8 mouse cellular contexts compared by ENCODE assay signal in genomic region chr3:95928658-95929503, GRCm38 (mm10). TPM values are rescaled to one million over a fixed set of nuclear protein-coding genes. Genes with fewer than 3 reads are reported as not detected.
DNase-seq lines count a peak whose midpoint lies in the region; ATAC-seq and TF ChIP-seq lines count a peak whose summit lies in the region.

Gene Anp32e, plus strand, starts transcription at chr3:95929246.

- H3K9ac ChIP-seq in MEL (ENCODE audit: control insufficient read depth, low read depth, low read length, poor library complexity, severe bottlenecking): peak within 1 kb of the TSS; percentile 89
- peak within 1 kb of the TSS; percentile 67 for H3K9ac ChIP-seq in forebrain, postnatal 0 days
- H3K9ac ChIP-seq in lung, embryonic 16.5 days (ENCODE audit: low read length): peak within 1 kb of the TSS; percentile 97

- peak; percentile 100 for DNase-seq in MEL (ENCODE audit: low read depth, low spot score)
- DNase-seq in cerebellum, adult 2 months: peak; percentile 97 to 98
- peak; percentile 99 for DNase-seq in forebrain, postnatal 0 days
- DNase-seq in heart, postnatal 4 days: peak; percentile 98
- peak; percentile 95 for DNase-seq in layer of hippocampus, adult 9-10 months (ENCODE audit: low spot score)
- peak; percentile 94 for DNase-seq in ovary, postnatal 10 days (ENCODE audit: low spot score)
- peak; percentile 97 to 98 for DNase-seq in thymus, postnatal 10 days (ENCODE audit: low spot score in 2 of 2)

- ATAC-seq in forebrain, postnatal 0 days: peak; percentile 100
- peak; percentile 100 for ATAC-seq in lung, embryonic 16.5 days (ENCODE audit: low read depth)

- no peak for TF ChIP-seq RAD21 in MEL (IDR thresholded peaks at IDR 0.05; ENCODE audit: low read depth, low read length)

- H3K27ac ChIP-seq in MEL (ENCODE audit: control insufficient read depth, low read depth, low read length): peak within 1 kb of the TSS; percentile 90
- H3K27ac ChIP-seq in cerebellum, adult 2 months (ENCODE audit: insufficient read depth, low read length): peak within 1 kb of the TSS; percentile 38; the same call in 1 of the 2 replicates
- H3K27ac ChIP-seq in forebrain, postnatal 0 days (ENCODE audit: low read depth, low read length): peak within 1 kb of the TSS; percentile 86
- H3K27ac ChIP-seq in lung, embryonic 16.5 days (ENCODE audit: low read length): peak within 1 kb of the TSS; percentile 95

- no peaks in the 10 kb centered on the region for H3K27me3 ChIP-seq in MEL (ENCODE audit: control insufficient read depth in 1 of 2, insufficient read depth in 2 of 2, low read length in 2 of 2)
- H3K27me3 ChIP-seq in cerebellum, adult 2 months (ENCODE audit: control insufficient read depth, insufficient read depth, low read length): no peaks in the 10 kb centered on the region
- no peaks in the 10 kb centered on the region for H3K27me3 ChIP-seq in forebrain, postnatal 0 days (ENCODE audit: insufficient read depth, low read length)
- no peaks in the 10 kb centered on the region for H3K27me3 ChIP-seq in lung, embryonic 16.5 days (ENCODE audit: control insufficient read depth, insufficient read depth, low read depth, low read length)

- peak within 1 kb of the TSS; percentile 67 to 88 for H3K4me3 ChIP-seq in MEL (ENCODE audit: control insufficient read depth in 1 of 2, insufficient read depth in 1 of 2, low read depth in 2 of 2, low read length in 2 of 2)
- H3K4me3 ChIP-seq in cerebellum, adult 2 months (replicated peaks; ENCODE audit: insufficient read depth, low read depth, low read length): peak within 1 kb of the TSS; percentile 91
- H3K4me3 ChIP-seq in forebrain, postnatal 0 days (ENCODE audit: low read depth, low read length): peak within 1 kb of the TSS; percentile 74
- H3K4me3 ChIP-seq in lung, embryonic 16.5 days (ENCODE audit: low read length): peak within 1 kb of the TSS; percentile 94

- H3K4me2 ChIP-seq in forebrain, postnatal 0 days (ENCODE audit: low read depth): peak within 1 kb of the TSS; percentile 76
- peak within 1 kb of the TSS; percentile 79 for H3K4me2 ChIP-seq in lung, embryonic 16.5 days (ENCODE audit: low read depth, low read length)

- peak; percentile 31 to 60; a peak in 3 of 4 replicates for TF ChIP-seq EP300 in MEL (IDR thresholded peaks at IDR 0.05; ENCODE audit: low read depth in 1 of 2, low read length in 2 of 2)

- H3K9me3 ChIP-seq in MEL (replicated peaks; ENCODE audit: insufficient read depth, low read length): no peaks in the 10 kb centered on the region
- no peaks in the 10 kb centered on the region for H3K9me3 ChIP-seq in forebrain, postnatal 0 days (ENCODE audit: low read length)
- no peaks in the 10 kb centered on the region for H3K9me3 ChIP-seq in lung, embryonic 16.5 days (ENCODE audit: control insufficient read depth, low read length)

- H3K36me3 ChIP-seq in MEL (ENCODE audit: control insufficient read depth in 1 of 2, insufficient read depth in 2 of 2, low read length in 2 of 2): peaks cover 2 to 37% of the 10 kb centered on the region in 2 experiments; a peak in 3 of 4 replicates
- peaks cover 3% of the 10 kb centered on the region; the same call in 1 of the 2 replicates for H3K36me3 ChIP-seq in forebrain, postnatal 0 days (ENCODE audit: insufficient read depth)
- peaks cover 2% of the 10 kb centered on the region for H3K36me3 ChIP-seq in lung, embryonic 16.5 days (ENCODE audit: control insufficient read depth, insufficient read depth, low read length)

- H3K4me1 ChIP-seq in MEL (ENCODE audit: control insufficient read depth in 1 of 2, insufficient read depth in 2 of 2, low read length in 2 of 2): peaks cover 13 to 30% of the 10 kb centered on the region in 2 experiments
- no peaks in the 10 kb centered on the region for H3K4me1 ChIP-seq in cerebellum, adult 2 months (ENCODE audit: control insufficient read depth, insufficient read depth, low read length)
- no peaks in the 10 kb centered on the region for H3K4me1 ChIP-seq in forebrain, postnatal 0 days (ENCODE audit: insufficient read depth)
- H3K4me1 ChIP-seq in lung, embryonic 16.5 days (replicated peaks; ENCODE audit: control insufficient read depth, insufficient read depth, low read length): peaks cover 12% of the 10 kb centered on the region

- under 1% methylated on average over 49 of the region's 49 CpGs for WGBS in cerebellum, adult 2 months
- WGBS in forebrain, postnatal 0 days: under 1% methylated on average over 49 of the region's 49 CpGs
- WGBS in lung, embryonic 16.5 days: under 1% methylated on average over 49 of the region's 49 CpGs

- H3K79me2 ChIP-seq in MEL (ENCODE audit: control insufficient read depth, insufficient read depth, low read length, poor library complexity): peaks cover 43% of the 10 kb centered on the region

- no peak for TF ChIP-seq CTCF in MEL (IDR thresholded peaks at IDR 0.05 in 2 of 3, conservative IDR thresholded peaks at IDR 0.05 in 1 of 3; ENCODE audit: control insufficient read depth in 1 of 3, insufficient read depth in 1 of 3, low read depth in 2 of 3, low read length in 3 of 3, poor library complexity in 1 of 3, severe bottlenecking in 1 of 3)
- TF ChIP-seq CTCF in cerebellum, adult 2 months (IDR thresholded peaks at IDR 0.05; ENCODE audit: borderline replicate concordance, insufficient read depth, low read depth, low read length): no peak
- TF ChIP-seq CTCF in forebrain, postnatal 0 days (IDR thresholded peaks at IDR 0.05; ENCODE audit: low read depth): no peak; the same call in 1 of the 2 replicates

- TF ChIP-seq POLR2A in MEL (IDR thresholded peaks at IDR 0.05; ENCODE audit: control insufficient read depth in 1 of 2, insufficient read depth in 1 of 2, low read depth in 1 of 2, low read length in 2 of 2, poor library complexity in 1 of 2): peak; percentile 92 to 97
- peak; percentile 76; the same call in 1 of the 2 replicates for TF ChIP-seq POLR2A in cerebellum, adult 2 months (IDR thresholded peaks at IDR 0.05; ENCODE audit: borderline replicate concordance, insufficient read depth, low read length)

TF ChIP-seq in MEL, 35 proteins besides CTCF, POLR2A, EP300 and RAD21 (continues in another document):
- TF ChIP-seq GABPA (IDR thresholded peaks at IDR 0.05; ENCODE audit: low read depth, low read length) (no peak), ETS1 (IDR thresholded peaks at IDR 0.05; ENCODE audit: low read depth, low read length) (no peak), POLR2AphosphoS2 (IDR thresholded peaks at IDR 0.05; ENCODE audit: low read length) (peak; percentile 94), MEF2A (IDR thresholded peaks at IDR 0.05; ENCODE audit: extremely low read depth, insufficient replicate concordance, low read depth, low read length, poor library complexity, severe bottlenecking) (no peak), ZC3H11A (IDR thresholded peaks at IDR 0.05; ENCODE audit: low read depth, low read length) (no peak), JUND (IDR thresholded peaks at IDR 0.05; ENCODE audit: low read depth, low read length) (no peak; the same call in 1 of the 2 replicates), MXI1 (IDR thresholded peaks at IDR 0.05; ENCODE audit: low read depth, low read length) (peak; percentile 85), SMC3 (IDR thresholded peaks at IDR 0.05; ENCODE audit: low read depth, low read length) (no peak), ZNF384 (IDR thresholded peaks at IDR 0.05; ENCODE audit: low read depth, low read length) (no peak), ZKSCAN1 (IDR thresholded peaks at IDR 0.05; ENCODE audit: low read depth, low read length) (no peak), KAT2A (conservative IDR thresholded peaks at IDR 0.05; ENCODE audit: low read depth, low read length) (peak; percentile 74), MAFK (IDR thresholded peaks at IDR 0.05; ENCODE audit: borderline replicate concordance, low read depth, low read length) (no peak), HCFC1 (IDR thresholded peaks at IDR 0.05; ENCODE audit: low read depth, low read length) (peak; percentile 77), MAX (IDR thresholded peaks at IDR 0.05; ENCODE audit: low read length) (peak; percentile 91), MYB (IDR thresholded peaks at IDR 0.05; ENCODE audit: low read depth, low read length) (peak; percentile 78; the same call in 1 of the 2 replicates), ZMIZ1 (IDR thresholded peaks at IDR 0.05; ENCODE audit: low read depth, low read length) (peak; percentile 90), USF2 (IDR thresholded peaks at IDR 0.05; ENCODE audit: borderline replicate concordance in 1 of 2, insufficient read depth in 1 of 2, low read depth in 1 of 2, low read length in 2 of 2) (no peak), MAZ (IDR thresholded peaks at IDR 0.05; ENCODE audit: low read depth, low read length) (peak; percentile 92), POLR2AphosphoS5 (IDR thresholded peaks at IDR 0.05; ENCODE audit: borderline replicate concordance, low read depth, low read length) (peak; percentile 90), NRF1 (IDR thresholded peaks at IDR 0.05; ENCODE audit: insufficient read depth, low read depth, low read length, poor library complexity, severe bottlenecking) (peak; percentile 55; the same call in 1 of the 2 replicates), CHD1 (IDR thresholded peaks at IDR 0.05; ENCODE audit: low read depth, low read length) (peak; percentile 90; the same call in 1 of the 2 replicates), SIN3A (IDR thresholded peaks at IDR 0.05; ENCODE audit: low read length) (peak; percentile 91), TCF12 (IDR thresholded peaks at IDR 0.05; ENCODE audit: low read depth, low read length) (peak; percentile 99), RCOR1 (IDR thresholded peaks at IDR 0.05; ENCODE audit: low read depth, low read length) (peak; percentile 34; the same call in 1 of the 2 replicates), NELFE (IDR thresholded peaks at IDR 0.05; ENCODE audit: low read depth, low read length) (peak; percentile 96), TAL1 (IDR thresholded peaks at IDR 0.05; ENCODE audit: low read length) (no peak), E2F4 (IDR thresholded peaks at IDR 0.05; ENCODE audit: borderline replicate concordance, low read depth, low read length) (peak; percentile 99), MYC (IDR thresholded peaks at IDR 0.05; ENCODE audit: low read depth, low read length) (peak; percentile 63; the same call in 1 of the 2 replicates), CHD2 (IDR thresholded peaks at IDR 0.05; ENCODE audit: low read length) (peak; percentile 92), BHLHE40 (IDR thresholded peaks at IDR 0.05; ENCODE audit: borderline replicate concordance, low read depth, low read length) (no peak)

RNA-seq across cellular contexts. Expression of gene Anp32e, which starts in this region (rescaled TPM):
- total RNA-seq in MEL (2012; rRNA removed): 159 and 197 TPM in 2 replicates
- polyA plus RNA-seq in MEL (2012; ENCODE audit: insufficient read depth in 1 of 2, insufficient read length in 2 of 2, low read depth in 1 of 2, low replicate concordance in 2 of 2, missing spikeins in 1 of 2): 100 to 1,000 TPM; 412 to 748 TPM
- 65.1 and 70.4 TPM in 2 replicates for polyA plus RNA-seq in cerebellum, adult 2 months (2012; rRNA removed)
- total RNA-seq in forebrain, postnatal 0 days (2014; rRNA removed): 27.5 and 34.4 TPM in 2 replicates
- polyA plus RNA-seq in forebrain, postnatal 0 days (2015; fragmentation: Nextera tagmentation; extraction: Ambion mirVana): 84.1 and 109 TPM in 2 replicates
- 100 to 1,000 TPM; 172 to 180 TPM for total RNA-seq in heart, postnatal 4 days (2021)
- 193 and 230 TPM in 2 replicates for polyA plus RNA-seq in lung, embryonic 16.5 days (2015; fragmentation: Nextera tagmentation; extraction: Ambion mirVana)

Comparison
In these comparisons a context has a peak if more than half of its experiments do, and no peak if none do; other contexts are left out.
1. Peak in every context shown above with its lines: DNase-seq, ATAC-seq, H3K4me3 ChIP-seq and H3K27ac ChIP-seq.
2. H3K27ac ChIP-seq: peak in every context shown above with its lines; median percentile 95 in lung, embryonic 16.5 days; 90 in MEL; 86 in forebrain, postnatal 0 days; 38 in cerebellum, adult 2 months.